Mouse (Mus musculus) limb, embryonic 14.5 days (tissue): ENCODE data around the gene Rplp1. TPM values are rescaled to one million over a fixed set of nuclear protein-coding genes. Genes with fewer than 3 reads are reported as not detected.

Experiments
- ATAC-seq: fragments of 200-750 bp; cut with Nextera tagmentation; 2 replicates; pipeline ENCODE4 v1.8.0; 2017; ENCODE audit warnings: low read depth, moderate number of reproducible peaks, moderate TSS enrichment; ENCODE audit not compliant: low FRiP score
- DNase-seq: peaks from one replicate; pipeline ENCODE4 v3.0.0-alpha.2; 2015; ENCODE audit warnings: low spot score
- H3K27ac ChIP-seq: fragments of 300-500 bp; sonication (generic); replicated peaks from 2 replicates; pipeline ENCODE4 v1.5.1; 2014; ENCODE audit warnings: low read depth, mild to moderate bottlenecking, low read length, moderate library complexity, mixed read lengths
- H3K27me3 ChIP-seq: fragments of 300-500 bp; sonication (generic); 2 replicates; pipeline ENCODE4 v1.6.1; 2014; ENCODE audit warnings: low read length, mixed read lengths; ENCODE audit not compliant: control insufficient read depth, insufficient read depth
- H3K36me3 ChIP-seq: fragments of 300-500 bp; sonication (generic); 2 replicates; pipeline ENCODE4 v1.6.1; 2014; ENCODE audit warnings: mild to moderate bottlenecking, low read length, moderate library complexity, mixed read lengths; ENCODE audit not compliant: control insufficient read depth, insufficient read depth
- H3K4me1 ChIP-seq: fragments of 300-500 bp; sonication (generic); 2 replicates; pipeline ENCODE4 v1.6.1; 2014; ENCODE audit warnings: antibody characterized with exemption, low read length, mixed read lengths; ENCODE audit not compliant: control insufficient read depth, insufficient read depth
- H3K4me2 ChIP-seq: fragments of 300-500 bp; sonication (generic); replicated peaks from 2 replicates; pipeline ENCODE4 v1.6.1; 2014; ENCODE audit warnings: low read depth, mild to moderate bottlenecking, low read length, moderate library complexity; ENCODE audit not compliant: severe bottlenecking
- H3K4me3 ChIP-seq: fragments of 300-500 bp; sonication (generic); replicated peaks from 2 replicates; pipeline ENCODE4 v1.5.1; 2014; ENCODE audit warnings: low read length
- H3K9ac ChIP-seq: fragments of 300-500 bp; sonication (generic); 2 replicates; pipeline ENCODE4 v1.6.1; 2014; ENCODE audit warnings: mild to moderate bottlenecking, low read depth, low read length, moderate library complexity; ENCODE audit not compliant: severe bottlenecking
- H3K9me3 ChIP-seq: fragments of 300-500 bp; sonication (generic); 2 replicates; pipeline ENCODE4 v1.6.1; 2016; ENCODE audit warnings: low read length; ENCODE audit not compliant: control insufficient read depth
- POLR2A ChIP-seq: fragments of 200-500 bp; IDR thresholded peaks from 2 replicates; pipeline ENCODE4 v1.8.0; 2012; ENCODE audit warnings: inconsistent platforms, mild to moderate bottlenecking, moderate library complexity, borderline replicate concordance; ENCODE audit not compliant: insufficient read depth, insufficient read length; ENCODE audit errors: extremely low read depth
- WGBS: fragments of 180-500 bp; shearing (Covaris S2); extraction: QIAGEN DNeasy Blood & Tissue Kit; methylation state at CpG from one replicate; pipeline ENCODE4 v1.1.7; 2014; 5-methylcytosine and 5-hydroxymethylcytosine counted together
- polyA plus RNA-seq, 2 experiments: library from polyadenylated mRNA; depleted of rRNA in 1 of 2; stranded (reverse) in 1 of 2; unstranded in 1 of 2; fragments of >200 nt; fragmentation: Nextera tagmentation in 1 of 2; extraction: Ambion mirVana in 1 of 2; gene quantifications; 2 replicates each; pipeline versions ENCODE4 v1.2.1 to v1.2.3; 2012 to 2014

The Rplp1 gene
- polyA plus RNA-seq, 2 experiments = 2,018 to 9,963 TPM

DNA sequence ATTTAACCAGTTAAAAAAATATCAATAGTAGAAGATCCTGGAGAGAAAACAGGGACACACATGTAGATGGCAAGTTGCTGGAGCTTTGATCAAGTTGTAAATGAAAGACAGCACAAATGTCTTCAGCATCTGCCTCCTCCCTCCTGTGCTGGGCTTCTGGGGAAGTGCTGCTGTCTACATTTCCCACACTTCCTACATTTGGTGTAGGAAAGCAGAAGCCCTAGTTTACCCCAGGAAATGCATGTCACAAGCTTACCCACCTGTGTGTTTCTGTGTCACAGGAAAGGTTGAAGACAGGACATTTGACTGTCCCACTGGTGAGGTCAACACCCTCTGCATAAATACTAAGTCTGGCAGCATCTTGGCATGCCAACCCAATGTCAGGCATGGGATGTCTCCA lies 40.4 kb upstream of the Rplp1 start:
- H3K4me3 ChIP-seq = no peak overlapping the region
- no peak for TF ChIP-seq POLR2A
- no peaks in the 10 kb centered on the region for H3K36me3 ChIP-seq
- DNase-seq (no peak), ATAC-seq (no peak)
- no peaks in the 10 kb centered on the region for H3K9me3 ChIP-seq
- no peaks in the 10 kb centered on the region for H3K4me1 ChIP-seq
- H3K27ac ChIP-seq = no peak overlapping the region
- H3K4me2 ChIP-seq = no peak overlapping the region
- no peak overlapping the region for H3K9ac ChIP-seq
- no peaks in the 10 kb centered on the region for H3K27me3 ChIP-seq

DNA sequence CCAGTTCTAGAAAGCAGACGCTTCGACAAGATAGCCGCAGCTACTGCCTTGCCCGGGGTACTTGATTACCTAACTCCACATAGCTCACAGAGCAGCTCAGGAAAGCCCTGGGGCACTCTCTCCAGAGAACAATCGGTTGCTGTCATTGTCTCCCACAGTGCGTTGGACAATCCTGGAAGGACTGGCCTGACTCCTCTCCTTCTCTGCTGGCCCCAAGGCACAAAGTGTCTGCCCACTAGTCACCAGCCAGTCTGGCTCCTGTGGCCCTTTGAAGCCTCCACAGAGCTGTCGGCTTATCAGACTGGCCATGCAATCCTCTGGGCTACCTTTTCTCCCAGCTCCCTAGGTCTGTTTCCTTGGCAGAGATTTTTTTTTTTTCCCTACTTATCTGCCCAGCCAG lies 37.9 kb upstream of the Rplp1 start:
- WGBS = 60% methylated on average over 7 of the region's 7 CpGs
- no peaks in the 10 kb centered on the region for H3K27me3 ChIP-seq

DNA sequence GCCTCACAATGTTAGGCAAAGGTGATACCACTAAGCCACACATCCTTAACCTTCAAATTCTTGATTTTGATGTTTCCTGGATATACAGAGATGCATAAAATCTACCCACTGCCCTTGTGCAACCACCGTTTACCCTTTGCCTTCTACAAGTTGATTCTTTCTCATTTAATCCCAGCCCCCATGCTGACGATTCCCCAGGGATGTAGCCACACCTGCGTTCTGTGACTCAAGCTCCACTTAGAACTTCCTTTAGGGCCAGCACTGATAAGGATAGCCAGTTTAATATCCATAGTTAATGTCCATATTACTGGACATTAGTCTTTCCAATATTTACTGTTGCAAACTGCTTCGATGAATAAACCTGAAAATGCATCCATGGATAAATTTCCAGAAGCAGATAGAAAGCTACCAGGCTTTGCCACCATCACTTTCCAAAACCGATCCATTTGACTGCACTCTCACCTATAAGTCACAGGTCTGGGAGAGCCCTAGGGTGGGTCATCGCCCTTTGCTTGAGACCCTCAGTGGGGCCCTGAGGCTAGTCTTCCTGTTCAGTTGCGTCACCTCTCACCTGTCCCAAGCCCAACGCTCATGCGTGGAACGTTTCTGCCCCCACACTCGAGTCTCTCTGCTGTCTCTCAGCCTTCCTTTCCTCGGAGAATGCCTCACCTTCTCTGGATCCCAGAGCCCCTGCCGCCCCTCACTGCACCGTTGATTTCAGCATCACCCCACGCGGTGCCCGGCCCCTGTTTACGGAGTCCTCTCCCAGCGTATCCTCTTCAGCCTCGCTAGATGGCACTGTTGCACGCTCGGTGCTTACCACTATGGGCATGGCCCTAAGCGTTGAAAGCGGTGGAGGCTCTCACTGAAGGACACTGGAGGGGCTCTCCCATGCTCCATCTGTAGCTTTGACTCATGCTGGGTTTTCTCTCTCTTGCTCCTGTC lies 33.3 kb upstream of the Rplp1 start:
- Histone ChIP-seq H3K27ac (no peak overlapping the region), H3K4me1 (peaks cover 12% of the 10 kb centered on the region), H3K4me3 (peak overlapping the region; percentile 63), H3K4me2 (peak overlapping the region; percentile 99), H3K36me3 (peaks cover 6% of the 10 kb centered on the region), H3K9ac (peak overlapping the region; percentile 40; the same call in 1 of the 2 replicates), H3K27me3 (no peaks in the 10 kb centered on the region), H3K9me3 (no peaks in the 10 kb centered on the region)
- peak; percentile 80 for ATAC-seq
- DNase-seq = peak; percentile 83
- TF ChIP-seq POLR2A = no peak
- 6% methylated on average over 24 of the region's 24 CpGs for WGBS

More for the DNA sequence above, 37.9 kb upstream of the Rplp1 start:
- Histone ChIP-seq H3K4me1 (peaks cover 7% of the 10 kb centered on the region), H3K36me3 (no peaks in the 10 kb centered on the region), H3K9me3 (no peaks in the 10 kb centered on the region), H3K4me3 (no peak overlapping the region), H3K27ac (no peak overlapping the region), H3K4me2 (no peak overlapping the region), H3K9ac (no peak overlapping the region)
- TF ChIP-seq POLR2A = no peak
- ATAC-seq (no peak), DNase-seq (no peak)

DNA sequence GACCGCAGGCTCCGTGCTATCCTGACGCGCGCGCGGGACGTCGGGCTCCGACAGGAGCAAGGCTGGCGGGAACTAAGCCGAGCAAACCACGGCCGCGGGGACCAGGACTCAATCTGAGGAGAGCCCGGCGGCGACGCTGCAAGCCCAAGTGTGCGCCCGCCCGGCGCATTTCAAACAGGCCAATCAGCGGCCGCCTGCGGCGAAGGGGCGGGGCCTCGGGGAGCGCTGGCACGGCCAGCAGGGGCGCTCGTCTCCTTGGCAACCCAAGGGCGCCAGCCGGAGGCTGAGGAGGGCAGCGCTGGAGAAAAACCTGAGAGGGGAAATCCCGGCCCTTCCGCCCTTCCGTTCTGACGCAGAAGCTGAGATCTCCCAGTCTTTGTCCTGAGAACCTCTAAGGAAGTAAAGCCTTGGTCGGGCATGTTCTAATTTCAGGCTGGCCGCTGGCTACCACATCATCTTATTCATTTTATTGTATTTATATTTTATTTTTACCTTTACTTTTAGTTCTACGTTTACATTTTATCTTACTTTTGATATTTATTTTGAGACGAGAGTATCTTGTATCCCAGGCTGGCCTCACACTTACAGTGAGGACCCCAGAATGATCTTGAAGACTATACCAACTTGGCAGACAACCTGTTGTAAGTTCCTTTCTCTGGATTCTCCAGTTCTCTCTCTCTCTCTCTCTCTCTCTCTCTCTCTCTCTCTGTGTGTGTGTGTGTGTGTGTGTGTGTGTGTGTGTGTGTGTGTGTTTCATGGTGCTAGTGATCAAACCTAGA lies 32.5 kb upstream of the Rplp1 start, which contains the start of gene Kif23:
Gene Kif23 (minus strand): TSS at position 152 of the 779 bp plus-strand sequence.
- Histone ChIP-seq H3K4me3 (peak within 1 kb of the TSS; percentile 63), H3K4me2 (peak within 1 kb of the TSS; percentile 99), H3K9me3 (no peaks in the 10 kb centered on the region), H3K4me1 (peaks cover 12% of the 10 kb centered on the region), H3K27ac (0 out of 2 replicates have a peak within 1 kb of the TSS, but pooled peaks have one; percentile 15), H3K27me3 (no peaks in the 10 kb centered on the region), H3K36me3 (peaks cover 14% of the 10 kb centered on the region), H3K9ac (peak within 1 kb of the TSS; percentile 64)
- under 1% methylated on average over 42 of the region's 44 CpGs for WGBS
- DNase-seq (peak; percentile 92), ATAC-seq (peak; percentile 95)
- peak; percentile 39; the same call in 1 of the 2 replicates for TF ChIP-seq POLR2A
